Mouse (Mus musculus) embryonic facial prominence, embryonic 10.5 days (tissue): ENCODE measurements around the gene Med21. TPM values are rescaled to one million over a fixed set of nuclear protein-coding genes. Genes with fewer than 3 reads are reported as not detected.

Source experiments
- DNase-seq: peaks from one replicate; pipeline ENCODE4 v3.0.0-alpha.2; 2017; ENCODE audit warnings: low spot score
- H3K27ac ChIP-seq: fragments of 300-500 bp; sonication (generic); replicated peaks from 2 replicates; pipeline ENCODE4 v1.5.1; 2016; ENCODE audit warnings: mild to moderate bottlenecking
- H3K27me3 ChIP-seq: fragments of 300-500 bp; sonication (generic); replicated peaks from 2 replicates; pipeline ENCODE4 v1.6.1; 2016; ENCODE audit warnings: low read depth, mild to moderate bottlenecking; ENCODE audit not compliant: poor library complexity, severe bottlenecking
- H3K36me3 ChIP-seq: fragments of 300-500 bp; sonication (generic); replicated peaks from 2 replicates; pipeline ENCODE4 v1.6.1; 2016; ENCODE audit warnings: mild to moderate bottlenecking, moderate library complexity
- H3K4me1 ChIP-seq: fragments of 300-500 bp; sonication (generic); 2 replicates; pipeline ENCODE4 v1.6.1; 2016
- H3K4me3 ChIP-seq: fragments of 300-500 bp; sonication (generic); 2 replicates; pipeline ENCODE4 v1.5.1; 2016; ENCODE audit warnings: mild to moderate bottlenecking, moderate library complexity
- H3K9me3 ChIP-seq: fragments of 300-500 bp; sonication (generic); 2 replicates; pipeline ENCODE4 v1.6.1; 2016; ENCODE audit warnings: mild to moderate bottlenecking
- WGBS: fragments of 180-500 bp; shearing (Covaris S2); methylation state at CpG from one replicate; pipeline ENCODE4 v1.1.7; 2016; 5-methylcytosine and 5-hydroxymethylcytosine counted together
- polyA plus RNA-seq: library from polyadenylated mRNA; unstranded; fragments of >200 nt; fragmentation: Nextera tagmentation; extraction: Ambion mirVana; gene quantifications from 2 replicates; pipeline ENCODE4 v1.2.1, GENCODE M21; 2016

Med21 gene
- polyA plus RNA-seq, 1 experiment from 2014 or later = 122 TPM

DNA sequence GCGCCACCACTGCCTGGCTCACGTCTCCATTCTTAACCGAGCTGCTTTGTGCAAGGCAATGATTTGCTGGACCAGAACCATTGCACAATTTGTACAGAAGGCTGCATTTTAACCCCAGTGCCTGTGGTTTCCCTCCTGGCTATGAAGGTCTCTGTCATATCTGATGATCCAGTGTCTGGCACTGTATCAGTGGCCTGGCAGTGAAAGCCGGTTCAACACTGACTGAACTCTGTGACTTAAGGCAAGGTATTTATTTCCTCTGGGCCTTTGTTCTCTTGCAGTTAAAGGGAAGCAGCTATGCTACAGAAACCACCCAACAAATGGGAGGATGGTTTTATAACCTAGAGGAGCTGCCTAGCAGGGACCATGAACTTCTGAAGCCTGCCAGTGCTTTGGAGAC lies 11.4 kb upstream of the Med21 start:
- DNase-seq = no peak
- H3K9me3 ChIP-seq = no peaks in the 10 kb centered on the region
- H3K4me1 ChIP-seq = peaks cover 25% of the 10 kb centered on the region
- no peak overlapping the region for H3K27ac ChIP-seq
- H3K27me3 ChIP-seq = no peaks in the 10 kb centered on the region
- H3K4me3 ChIP-seq = no peak overlapping the region
- no peaks in the 10 kb centered on the region for H3K36me3 ChIP-seq
- WGBS = 93% methylated on average over 4 of the region's 4 CpGs

DNA sequence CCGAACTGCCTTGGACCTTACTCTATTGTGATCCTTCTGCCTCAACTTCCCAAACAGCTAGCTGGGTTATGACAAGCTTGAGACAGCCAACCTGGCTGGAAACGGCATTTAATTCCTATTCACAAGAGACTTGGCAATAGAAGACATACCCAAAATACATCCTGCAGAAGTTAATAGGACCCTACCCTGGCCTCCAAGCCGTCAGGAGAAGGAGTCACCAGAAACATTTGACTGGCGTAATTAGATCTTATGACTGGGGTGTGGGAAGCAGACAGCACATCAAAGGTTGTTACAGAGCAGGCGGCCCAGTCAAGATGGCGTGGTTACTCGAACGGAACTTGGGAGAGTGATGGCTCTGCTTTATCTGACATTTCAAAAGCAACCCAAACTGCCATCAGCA lies 10.5 kb upstream of the Med21 start:
- no peak for DNase-seq
- WGBS = 75% methylated on average over 8 of the region's 8 CpGs
- Histone ChIP-seq H3K4me1 (peaks cover 25% of the 10 kb centered on the region), H3K36me3 (no peaks in the 10 kb centered on the region), H3K4me3 (no peak overlapping the region), H3K9me3 (no peaks in the 10 kb centered on the region), H3K27ac (no peak overlapping the region), H3K27me3 (no peaks in the 10 kb centered on the region)

DNA sequence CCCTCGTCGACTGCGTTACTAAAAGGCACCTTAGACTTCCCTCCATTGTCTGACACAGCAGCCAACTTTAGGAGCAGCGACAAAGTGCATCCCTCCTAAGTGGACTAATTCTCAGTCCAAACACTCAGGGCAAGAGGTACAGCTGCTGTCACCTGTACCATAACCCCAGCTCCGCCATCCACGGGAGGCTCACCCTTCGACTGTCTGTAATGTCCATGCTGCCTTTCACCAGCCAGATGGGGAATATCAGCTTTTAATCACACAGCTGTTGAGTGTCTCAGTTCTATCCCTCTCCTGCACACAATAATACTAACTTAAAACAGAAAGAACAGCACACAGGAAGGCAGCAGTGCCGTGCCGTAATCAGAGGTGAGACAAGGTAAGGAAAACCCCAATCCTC lies 9.9 kb upstream of the Med21 start:
- no peak for DNase-seq
- peaks cover 25% of the 10 kb centered on the region for H3K4me1 ChIP-seq
- no peaks in the 10 kb centered on the region for H3K27me3 ChIP-seq
- H3K36me3 ChIP-seq = no peaks in the 10 kb centered on the region
- H3K27ac ChIP-seq = no peak overlapping the region
- H3K4me3 ChIP-seq = no peak overlapping the region
- no peaks in the 10 kb centered on the region for H3K9me3 ChIP-seq
- WGBS = 81% methylated on average over 9 of the region's 9 CpGs

DNA sequence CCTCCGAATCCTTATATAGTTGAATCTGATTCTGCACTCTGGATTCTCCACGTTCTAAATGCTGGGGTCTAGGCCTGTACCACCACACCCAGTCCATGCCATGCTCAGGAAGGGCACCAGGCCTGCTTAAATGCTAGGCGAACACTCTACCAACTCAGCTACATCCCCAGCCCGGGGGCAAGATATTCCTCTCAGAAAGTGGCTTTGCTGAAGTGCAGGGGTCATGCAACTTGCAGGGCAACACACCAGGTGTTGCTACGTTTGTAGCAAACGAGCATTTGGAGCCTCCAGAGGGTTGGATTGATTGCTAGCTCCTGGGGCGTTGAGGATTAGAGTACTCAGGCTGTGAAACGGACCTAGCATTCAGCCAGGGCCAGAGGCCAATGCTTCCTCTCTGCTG lies 9.2 kb upstream of the Med21 start:
- H3K36me3 ChIP-seq = no peaks in the 10 kb centered on the region
- H3K4me1 ChIP-seq = peaks cover 25% of the 10 kb centered on the region
- H3K27me3 ChIP-seq = no peaks in the 10 kb centered on the region
- 46% methylated on average over 8 of the region's 8 CpGs for WGBS
- peak overlapping the region; percentile 83 for H3K4me3 ChIP-seq
- DNase-seq = peak; percentile 30
- H3K27ac ChIP-seq = 0 out of 2 replicates have a peak overlapping the region, but pooled peaks have one; percentile 4
- H3K9me3 ChIP-seq = no peaks in the 10 kb centered on the region

DNA sequence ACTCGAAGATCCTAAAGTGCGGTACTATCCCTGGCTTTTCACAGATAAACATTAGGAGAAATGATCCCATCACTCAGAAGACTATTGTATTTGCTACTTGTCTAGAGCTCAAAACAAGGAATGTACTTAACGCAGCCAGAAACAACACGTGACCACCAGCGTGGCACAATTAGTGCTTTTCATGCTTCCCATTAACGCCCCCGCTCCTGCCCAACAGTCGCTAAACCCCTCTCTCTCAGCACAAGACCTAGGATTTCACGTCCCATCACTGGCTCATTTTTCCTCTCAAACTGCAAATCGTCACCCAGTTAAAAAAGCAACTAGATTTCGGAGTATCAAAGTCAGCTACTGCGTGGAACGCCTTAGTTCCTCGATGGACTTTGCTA lies 8.7 kb upstream of the Med21 start:
- Histone ChIP-seq H3K9me3 (no peaks in the 10 kb centered on the region), H3K4me3 (peak overlapping the region; percentile 83), H3K27me3 (no peaks in the 10 kb centered on the region), H3K27ac (peak overlapping the region; percentile 92), H3K4me1 (peaks cover 25% of the 10 kb centered on the region), H3K36me3 (no peaks in the 10 kb centered on the region)
- no peak for DNase-seq
- 12% methylated on average over 14 of the region's 14 CpGs for WGBS

DNA sequence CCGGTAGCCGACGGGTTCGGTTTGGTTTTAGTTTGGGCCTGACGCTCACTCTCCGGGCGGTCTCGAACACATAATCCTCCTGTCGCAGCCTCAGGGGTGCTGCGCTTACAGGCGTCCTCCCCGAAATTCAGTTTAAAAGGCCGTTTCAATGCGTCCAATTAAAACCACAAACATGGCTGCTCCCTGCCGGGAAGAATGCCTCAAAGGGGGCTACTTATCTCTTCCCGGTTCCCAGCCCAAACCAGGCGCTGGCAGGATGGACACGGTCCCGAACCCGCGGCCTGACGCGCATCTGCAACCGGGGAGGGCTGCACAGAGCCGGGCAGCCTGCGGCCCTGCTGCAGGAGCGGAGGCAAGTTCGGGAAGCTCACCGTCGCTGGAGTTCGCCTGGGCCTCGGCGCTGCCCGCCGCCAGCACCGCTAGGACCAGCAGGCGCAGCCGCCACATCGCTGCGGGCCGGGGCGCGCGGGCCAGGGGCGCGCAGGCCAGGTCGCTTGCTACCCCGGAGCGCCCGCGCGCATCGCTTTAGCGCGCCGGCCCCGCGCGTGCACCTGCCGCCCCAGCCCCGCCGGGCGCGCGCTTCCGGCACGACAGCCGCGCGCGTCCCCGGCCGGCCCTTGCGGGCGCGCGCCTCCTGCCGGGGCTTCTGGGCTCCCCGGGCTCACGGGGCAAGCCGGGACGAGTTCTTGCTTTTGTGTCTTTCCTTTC lies 8.2 kb upstream of the Med21 start:
- H3K36me3 ChIP-seq = no peaks in the 10 kb centered on the region
- DNase-seq = peak; percentile 89
- peaks cover 25% of the 10 kb centered on the region for H3K4me1 ChIP-seq
- under 1% methylated on average over 82 of the region's 82 CpGs for WGBS
- H3K4me3 ChIP-seq = peak overlapping the region; percentile 83
- H3K27me3 ChIP-seq = no peaks in the 10 kb centered on the region
- no peaks in the 10 kb centered on the region for H3K9me3 ChIP-seq
- H3K27ac ChIP-seq = peak overlapping the region; percentile 92

DNA sequence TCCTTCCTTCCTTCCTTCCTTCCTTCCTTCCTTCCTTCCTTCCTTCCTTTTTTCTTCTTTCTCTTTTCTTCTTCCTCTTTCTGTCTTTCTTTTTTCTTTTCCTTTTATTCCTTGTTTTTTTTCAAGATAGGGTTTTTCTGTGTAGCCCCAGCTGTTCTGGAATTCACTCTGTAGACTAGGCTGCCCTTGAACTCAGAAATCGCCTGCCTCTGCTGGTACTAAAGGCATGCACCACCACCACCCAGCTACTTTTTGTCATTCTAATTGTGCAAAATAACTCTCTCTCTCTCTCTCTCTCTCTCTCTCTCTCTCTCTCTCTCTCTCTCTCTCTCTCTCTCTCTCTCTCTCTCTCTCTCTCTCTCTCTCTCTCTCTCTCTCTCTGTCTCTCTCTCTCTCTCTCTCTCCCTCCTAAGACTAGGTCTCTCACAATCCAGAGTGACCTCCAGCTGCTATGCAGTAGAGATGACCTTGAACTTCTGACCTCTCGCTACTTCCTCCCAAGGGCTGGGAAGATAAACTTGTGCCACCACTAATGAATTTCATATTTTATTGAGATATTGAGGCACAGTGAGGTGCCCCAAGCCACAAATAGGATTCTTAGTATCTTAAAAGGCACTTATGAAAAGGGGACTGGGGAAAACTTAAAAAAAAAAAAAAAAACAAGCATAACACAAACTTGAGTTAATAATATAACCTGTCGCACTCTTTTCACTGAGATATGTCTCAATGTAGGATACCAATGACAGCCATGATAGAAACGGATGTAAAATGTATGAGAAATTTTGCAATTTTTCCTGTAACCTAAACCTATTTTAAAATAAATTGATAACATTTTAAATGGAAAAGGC lies 7.4 kb upstream of the Med21 start:
- Histone ChIP-seq H3K9me3 (no peaks in the 10 kb centered on the region), H3K4me3 (peak overlapping the region; percentile 83), H3K27ac (0 out of 2 replicates have a peak overlapping the region, but pooled peaks have one; percentile 92), H3K4me1 (peaks cover 25% of the 10 kb centered on the region), H3K27me3 (no peaks in the 10 kb centered on the region), H3K36me3 (no peaks in the 10 kb centered on the region)
- DNase-seq = no peak
- 63% methylated on average over 4 of the region's 4 CpGs for WGBS

DNA sequence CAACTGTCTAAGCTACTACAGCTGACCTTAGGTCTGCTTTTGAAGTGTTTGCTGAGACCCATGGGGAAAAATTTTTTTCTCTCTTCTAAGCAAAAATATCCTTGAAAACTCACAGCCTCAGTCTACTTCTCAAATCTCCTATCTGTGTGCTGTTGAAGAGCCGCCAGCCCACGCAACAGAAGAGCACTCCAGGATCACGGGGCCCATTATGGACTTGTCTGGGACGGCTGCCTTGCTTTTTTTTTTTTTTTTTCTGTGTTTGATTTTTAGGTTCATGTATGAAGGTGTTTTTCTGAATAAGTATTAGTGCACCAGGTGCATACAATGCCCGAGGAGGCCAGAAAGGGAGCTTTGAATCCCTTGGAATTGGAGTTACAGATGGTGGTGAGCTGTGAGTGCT lies 5.9 kb upstream of the Med21 start:
- Histone ChIP-seq H3K36me3 (no peaks in the 10 kb centered on the region), H3K27me3 (no peaks in the 10 kb centered on the region), H3K4me3 (no peak overlapping the region), H3K27ac (no peak overlapping the region), H3K9me3 (no peaks in the 10 kb centered on the region), H3K4me1 (peaks cover 25% of the 10 kb centered on the region)
- DNase-seq = no peak
- 91% methylated on average over 5 of the region's 5 CpGs for WGBS

DNA sequence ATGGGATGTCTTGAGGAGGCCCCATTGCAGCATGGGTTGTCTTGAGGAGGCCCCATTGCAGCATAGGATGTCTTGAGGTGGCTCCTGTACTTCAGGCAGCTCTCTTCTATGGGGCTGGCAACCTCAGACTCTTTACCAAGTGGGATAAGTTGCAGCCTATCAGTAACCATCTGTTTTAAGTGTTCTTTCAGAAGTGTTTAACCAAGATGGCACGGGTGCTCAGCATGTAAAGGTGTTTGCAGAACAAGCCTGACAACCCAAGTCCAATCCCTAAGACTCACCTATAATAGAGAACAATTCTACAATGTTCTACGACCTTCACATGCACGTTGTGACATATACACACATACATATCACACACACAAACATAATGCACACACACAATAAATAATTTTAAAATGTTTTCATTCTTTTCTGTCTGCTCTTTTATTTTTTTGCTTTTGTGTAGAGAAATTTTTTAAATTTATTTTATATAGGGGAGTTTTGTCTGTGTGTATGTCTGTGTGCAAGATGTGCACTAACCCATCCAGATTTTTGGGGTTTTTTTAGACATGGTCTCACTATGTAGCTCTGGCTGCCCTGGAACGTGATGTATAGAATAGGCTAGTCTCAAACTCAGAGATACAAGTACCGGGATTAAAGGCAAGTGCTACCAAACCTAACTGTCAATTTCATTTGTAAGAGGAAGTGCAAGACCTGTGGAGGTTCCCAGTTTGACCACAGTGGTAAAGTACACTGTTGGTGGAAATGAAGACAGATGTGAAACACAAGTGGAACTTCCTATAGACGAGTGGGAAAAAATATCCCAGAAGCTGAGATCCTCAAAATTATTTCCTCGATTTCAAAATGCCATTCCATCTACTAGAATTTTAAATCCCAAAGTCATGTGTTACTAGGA lies 2.0 kb upstream of the Med21 start:
- Histone ChIP-seq H3K4me1 (peaks cover 16% of the 10 kb centered on the region), H3K27ac (no peak overlapping the region), H3K27me3 (no peaks in the 10 kb centered on the region), H3K4me3 (no peak overlapping the region), H3K9me3 (no peaks in the 10 kb centered on the region), H3K36me3 (no peaks in the 10 kb centered on the region)
- WGBS = 92% methylated on average over 7 of the region's 7 CpGs
- DNase-seq = no peak

DNA sequence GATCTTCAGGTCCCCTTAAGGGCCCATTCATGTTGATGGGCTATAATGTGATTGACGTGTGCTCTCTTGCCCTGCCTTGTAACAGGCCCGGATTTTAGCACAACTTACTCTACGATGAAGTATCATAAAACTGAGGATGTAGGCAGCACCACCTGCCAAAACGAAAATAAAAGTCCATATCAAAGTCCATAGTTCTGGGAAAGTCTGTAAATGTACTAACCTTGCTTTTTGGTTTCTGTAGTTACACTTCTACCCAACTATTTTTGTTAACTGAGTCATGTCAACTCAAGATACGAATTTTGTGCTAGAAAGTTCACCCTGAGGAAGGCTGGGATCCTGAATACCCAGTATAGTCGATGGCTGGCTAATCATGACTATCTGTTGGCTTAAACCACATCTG lies 1.4 kb upstream of the Med21 start:
- WGBS = 86% methylated on average over 6 of the region's 6 CpGs
- Histone ChIP-seq H3K36me3 (no peaks in the 10 kb centered on the region), H3K4me1 (peaks cover 16% of the 10 kb centered on the region)

DNA sequence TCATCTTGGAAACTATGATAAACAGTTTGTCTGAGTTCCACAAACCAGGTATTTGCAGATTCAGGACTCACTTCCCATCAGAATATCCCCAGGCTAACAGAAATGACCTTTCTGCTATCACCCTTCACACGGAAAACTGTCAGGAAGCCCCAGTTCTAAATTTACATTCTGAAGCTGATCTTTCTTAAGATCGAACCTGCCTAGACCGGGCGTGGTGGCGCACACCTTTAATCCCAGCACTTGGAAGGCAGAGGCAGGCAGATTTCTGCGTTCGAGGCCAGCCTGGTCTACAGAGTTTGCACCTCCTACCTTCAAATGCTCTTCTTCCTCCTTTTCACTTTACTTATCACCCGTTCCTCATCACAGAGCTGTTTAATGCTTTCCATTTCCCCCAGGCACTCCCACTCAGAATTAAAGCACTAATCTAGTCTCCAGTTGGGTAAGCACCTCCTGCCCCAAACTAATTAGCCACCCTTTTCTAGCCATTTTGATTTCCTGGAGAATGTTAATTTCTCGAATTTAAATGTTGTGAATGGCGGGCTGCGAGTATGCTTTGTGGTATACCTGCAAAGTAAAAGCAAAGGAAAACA lies 631 bp upstream of the Med21 start:
- Histone ChIP-seq H3K27ac (peak overlapping the region; percentile 96), H3K9me3 (no peaks in the 10 kb centered on the region), H3K4me3 (peak overlapping the region; percentile 92), H3K27me3 (no peaks in the 10 kb centered on the region), H3K4me1 (peaks cover 16% of the 10 kb centered on the region), H3K36me3 (no peaks in the 10 kb centered on the region)
- no peak for DNase-seq
- WGBS = 69% methylated on average over 11 of the region's 11 CpGs

More for the DNA sequence above, 1.4 kb upstream of the Med21 start:
- Histone ChIP-seq H3K4me3 (no peak overlapping the region), H3K9me3 (no peaks in the 10 kb centered on the region), H3K27ac (no peak overlapping the region), H3K27me3 (no peaks in the 10 kb centered on the region)
- DNase-seq = no peak

DNA sequence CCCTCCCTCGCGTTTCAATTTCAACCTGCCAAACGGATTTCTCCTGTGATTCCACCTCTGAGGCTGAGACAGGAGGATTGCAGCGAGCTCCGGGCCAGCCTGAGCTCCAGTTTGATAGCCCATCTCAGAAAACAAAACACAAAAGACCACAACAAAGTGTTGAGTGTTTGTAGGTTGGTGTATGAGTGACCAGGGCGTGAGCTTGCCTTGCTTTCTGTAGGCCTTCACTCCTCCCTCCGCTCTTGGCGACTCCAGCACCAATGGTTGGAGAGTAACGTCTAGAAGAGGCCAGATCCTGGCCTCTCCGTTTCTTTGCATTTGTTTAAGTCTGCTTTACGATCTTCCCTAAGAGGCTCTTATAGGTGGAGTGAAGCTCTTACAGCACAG lies 830 bp downstream of the Med21 start:
- DNase-seq = peak; percentile 26
- 52% methylated on average over 11 of the region's 11 CpGs for WGBS
- Histone ChIP-seq H3K27ac (peak overlapping the region; percentile 96), H3K27me3 (no peaks in the 10 kb centered on the region), H3K4me3 (peak overlapping the region; percentile 92), H3K36me3 (no peaks in the 10 kb centered on the region), H3K4me1 (peaks cover 16% of the 10 kb centered on the region), H3K9me3 (no peaks in the 10 kb centered on the region)
